Mouse (Mus musculus) MEL (cell line): ENCODE measurements at regions not wholly inside any gene's neighbourhood (a gene's known extent, or its start where the extent isn't known, plus 50 kb on each side); places are given as distances from the start of the nearest gene placed in this dataset.

Experiments
- DNase-seq: peaks from one replicate; pipeline ENCODE4 v3.0.0; 2011; ENCODE audit warnings: low read depth, low spot score
- H3K27ac ChIP-seq: 2 replicates; pipeline ENCODE4 v1.5.1; 2012; ENCODE audit warnings: low read depth, mild to moderate bottlenecking, control low read depth, low read length, moderate library complexity; ENCODE audit not compliant: control insufficient read depth
- H3K27me3 ChIP-seq, 2 experiments: fragments of 150-350 bp in 1 of 2; sonication (generic) in 1 of 2; 2 replicates each; pipeline ENCODE4 v1.6.1; 2012; ENCODE audit warnings: low read length in 2 of 2, mild to moderate bottlenecking in 2 of 2, improper control_type of control experiment in 1 of 2, moderate library complexity in 1 of 2; ENCODE audit not compliant: insufficient read depth in 2 of 2, control insufficient read depth in 1 of 2
- H3K36me3 ChIP-seq, 2 experiments: 2 replicates each; pipeline ENCODE4 v1.6.1; 2012 to 2014; ENCODE audit warnings: low read length in 2 of 2, improper control_type of control experiment in 1 of 2, inconsistent platforms in 1 of 2, mild to moderate bottlenecking in 1 of 2; ENCODE audit not compliant: insufficient read depth in 2 of 2, control insufficient read depth in 1 of 2
- H3K4me1 ChIP-seq, 2 experiments: fragments of 150-350 bp in 1 of 2; sonication (generic) in 1 of 2; 2 replicates each; pipeline ENCODE4 v1.6.1; 2012; ENCODE audit warnings: low read length in 2 of 2, improper control_type of control experiment in 1 of 2, mild to moderate bottlenecking in 1 of 2; ENCODE audit not compliant: insufficient read depth in 2 of 2, control insufficient read depth in 1 of 2
- H3K4me3 ChIP-seq, 2 experiments: fragments of 150-350 bp in 1 of 2; sonication (generic) in 1 of 2; 2 replicates each; pipeline ENCODE4 v1.5.1; 2012; ENCODE audit warnings: low read depth in 2 of 2, low read length in 2 of 2, mild to moderate bottlenecking in 2 of 2, moderate library complexity in 2 of 2, control low read depth in 1 of 2, improper control_type of control experiment in 1 of 2; ENCODE audit not compliant: control insufficient read depth in 1 of 2, insufficient read depth in 1 of 2
- H3K79me2 ChIP-seq: 2 replicates; pipeline ENCODE4 v1.6.1; 2012; ENCODE audit warnings: mild to moderate bottlenecking, low read length, moderate library complexity; ENCODE audit not compliant: control insufficient read depth, poor library complexity, insufficient read depth
- H3K9ac ChIP-seq: 2 replicates; pipeline ENCODE4 v1.6.1; 2012; ENCODE audit warnings: low read depth, mild to moderate bottlenecking, control low read depth, low read length, moderate library complexity; ENCODE audit not compliant: control insufficient read depth, poor library complexity, severe bottlenecking
- H3K9me3 ChIP-seq: fragments of 150-350 bp; sonication (generic); replicated peaks from 2 replicates; pipeline ENCODE4 v1.6.1; 2012; ENCODE audit warnings: mild to moderate bottlenecking, low read length, improper control_type of control experiment, moderate library complexity; ENCODE audit not compliant: insufficient read depth
- BHLHE40 ChIP-seq: IDR thresholded peaks from 2 replicates; pipeline ENCODE4 v1.6.1; 2012; ENCODE audit warnings: low read depth, mild to moderate bottlenecking, inconsistent platforms, low read length, improper control_type of control experiment, borderline replicate concordance
- CTCF ChIP-seq, 3 experiments: IDR thresholded peaks in 2 of 3; conservative IDR thresholded peaks in 1 of 3; 2 replicates each; pipeline ENCODE4 v1.5.1; 2011 to 2012; ENCODE audit warnings: low read length in 3 of 3, low read depth in 2 of 3, mild to moderate bottlenecking in 2 of 3, improper control_type of control experiment in 1 of 3, inconsistent platforms in 1 of 3, mixed read lengths in 1 of 3, moderate library complexity in 1 of 3; ENCODE audit not compliant: control insufficient read depth in 1 of 3, insufficient read depth in 1 of 3, poor library complexity in 1 of 3, severe bottlenecking in 1 of 3
- E2F4 ChIP-seq: IDR thresholded peaks from 2 replicates; pipeline ENCODE4 v1.6.1; 2011; ENCODE audit warnings: low read depth, low read length, improper control_type of control experiment, borderline replicate concordance
- ELF1 ChIP-seq: IDR thresholded peaks from 2 replicates; pipeline ENCODE4 v1.6.1; 2014; ENCODE audit warnings: low read depth, mild to moderate bottlenecking, inconsistent platforms, low read length, improper control_type of control experiment, moderate library complexity
- EP300 ChIP-seq, 2 experiments: IDR thresholded peaks; 2 replicates each; pipeline ENCODE4 v1.6.1; 2011; ENCODE audit warnings: improper control_type of control experiment in 2 of 2, low read length in 2 of 2, low read depth in 1 of 2, mild to moderate bottlenecking in 1 of 2
- ETS1 ChIP-seq: IDR thresholded peaks from 2 replicates; pipeline ENCODE4 v1.6.1; 2012; ENCODE audit warnings: low read depth, mild to moderate bottlenecking, inconsistent platforms, low read length, improper control_type of control experiment, moderate library complexity
- GABPA ChIP-seq: IDR thresholded peaks from 2 replicates; pipeline ENCODE4 v1.6.1; 2012; ENCODE audit warnings: low read depth, mild to moderate bottlenecking, inconsistent platforms, low read length, improper control_type of control experiment, moderate library complexity
- HCFC1 ChIP-seq: IDR thresholded peaks from 2 replicates; pipeline ENCODE4 v1.6.1; 2012; ENCODE audit warnings: low read depth, mild to moderate bottlenecking, inconsistent platforms, low read length, improper control_type of control experiment, moderate library complexity
- JUND ChIP-seq: IDR thresholded peaks from 2 replicates; pipeline ENCODE4 v1.6.1; 2011; ENCODE audit warnings: low read depth, mild to moderate bottlenecking, improper control_type of control experiment, low read length
- KAT2A ChIP-seq: conservative IDR thresholded peaks from 2 replicates; pipeline ENCODE4 v1.6.1; 2012; ENCODE audit warnings: low read depth, low read length, improper control_type of control experiment, inconsistent platforms
- MAX ChIP-seq: IDR thresholded peaks from 2 replicates; pipeline ENCODE4 v1.6.1; 2011; ENCODE audit warnings: low read length, improper control_type of control experiment
- MAZ ChIP-seq: IDR thresholded peaks from 2 replicates; pipeline ENCODE4 v1.6.1; 2012; ENCODE audit warnings: low read depth, mild to moderate bottlenecking, inconsistent platforms, low read length, improper control_type of control experiment
- MXI1 ChIP-seq: IDR thresholded peaks from 2 replicates; pipeline ENCODE4 v1.6.1; 2011; ENCODE audit warnings: mild to moderate bottlenecking, low read depth, low read length, improper control_type of control experiment
- MYB ChIP-seq: IDR thresholded peaks from 2 replicates; pipeline ENCODE4 v1.6.1; 2011; ENCODE audit warnings: mild to moderate bottlenecking, low read depth, low read length, improper control_type of control experiment
- MYC ChIP-seq: IDR thresholded peaks from 2 replicates; pipeline ENCODE4 v1.6.1; 2011; ENCODE audit warnings: low read depth, mild to moderate bottlenecking, low read length, improper control_type of control experiment, moderate library complexity
- NELFE ChIP-seq: IDR thresholded peaks from 2 replicates; pipeline ENCODE4 v1.6.1; 2011; ENCODE audit warnings: low read depth, low read length, improper control_type of control experiment
- NRF1 ChIP-seq: IDR thresholded peaks from 2 replicates; pipeline ENCODE4 v1.6.1; 2014; ENCODE audit warnings: low read depth, mild to moderate bottlenecking, inconsistent platforms, low read length, improper control_type of control experiment, moderate library complexity; ENCODE audit not compliant: poor library complexity, insufficient read depth, severe bottlenecking
- POLR2A ChIP-seq, 2 experiments: IDR thresholded peaks; 2 replicates each; pipeline ENCODE4 v1.6.1; 2011 to 2012; ENCODE audit warnings: low read length in 2 of 2, mild to moderate bottlenecking in 2 of 2, control low read depth in 1 of 2, improper control_type of control experiment in 1 of 2, low read depth in 1 of 2, moderate library complexity in 1 of 2; ENCODE audit not compliant: control insufficient read depth in 1 of 2, insufficient read depth in 1 of 2, poor library complexity in 1 of 2
- POLR2AphosphoS5 ChIP-seq: IDR thresholded peaks from 2 replicates; pipeline ENCODE4 v1.6.1; 2012; ENCODE audit warnings: low read depth, borderline replicate concordance, mild to moderate bottlenecking, inconsistent platforms, low read length, moderate library complexity, mixed read lengths
- RAD21 ChIP-seq: IDR thresholded peaks from 2 replicates; pipeline ENCODE4 v1.6.1; 2011; ENCODE audit warnings: mild to moderate bottlenecking, low read depth, low read length, improper control_type of control experiment
- RCOR1 ChIP-seq: IDR thresholded peaks from 2 replicates; pipeline ENCODE4 v1.6.1; 2012; ENCODE audit warnings: low read depth, mild to moderate bottlenecking, inconsistent platforms, low read length, improper control_type of control experiment
- SIN3A ChIP-seq: IDR thresholded peaks from 2 replicates; pipeline ENCODE4 v1.6.1; 2012; ENCODE audit warnings: low read length, improper control_type of control experiment, inconsistent platforms
- SMC3 ChIP-seq: IDR thresholded peaks from 2 replicates; pipeline ENCODE4 v1.6.1; 2011; ENCODE audit warnings: low read depth, low read length, improper control_type of control experiment
- TCF12 ChIP-seq: IDR thresholded peaks from 2 replicates; pipeline ENCODE4 v1.6.1; 2014; ENCODE audit warnings: low read depth, mild to moderate bottlenecking, inconsistent platforms, low read length, improper control_type of control experiment, moderate library complexity
- UBTF ChIP-seq: IDR thresholded peaks from 2 replicates; pipeline ENCODE4 v1.6.1; 2012; ENCODE audit warnings: low read depth, mild to moderate bottlenecking, inconsistent platforms, low read length, improper control_type of control experiment, moderate library complexity, borderline replicate concordance; ENCODE audit not compliant: insufficient read depth
- USF1 ChIP-seq: IDR thresholded peaks from 2 replicates; pipeline ENCODE4 v1.6.1; 2014; ENCODE audit warnings: low read depth, mild to moderate bottlenecking, inconsistent platforms, low read length, improper control_type of control experiment, moderate library complexity
- ZC3H11A ChIP-seq: IDR thresholded peaks from 2 replicates; pipeline ENCODE4 v1.6.1; 2012; ENCODE audit warnings: low read depth, mild to moderate bottlenecking, inconsistent platforms, low read length, improper control_type of control experiment
- ZMIZ1 ChIP-seq: IDR thresholded peaks from 2 replicates; pipeline ENCODE4 v1.6.1; 2012; ENCODE audit warnings: low read depth, mild to moderate bottlenecking, inconsistent platforms, low read length, improper control_type of control experiment, moderate library complexity
- ZNF384 ChIP-seq: IDR thresholded peaks from 2 replicates; pipeline ENCODE4 v1.6.1; 2012; ENCODE audit warnings: low read depth, mild to moderate bottlenecking, inconsistent platforms, low read length, improper control_type of control experiment

DNA sequence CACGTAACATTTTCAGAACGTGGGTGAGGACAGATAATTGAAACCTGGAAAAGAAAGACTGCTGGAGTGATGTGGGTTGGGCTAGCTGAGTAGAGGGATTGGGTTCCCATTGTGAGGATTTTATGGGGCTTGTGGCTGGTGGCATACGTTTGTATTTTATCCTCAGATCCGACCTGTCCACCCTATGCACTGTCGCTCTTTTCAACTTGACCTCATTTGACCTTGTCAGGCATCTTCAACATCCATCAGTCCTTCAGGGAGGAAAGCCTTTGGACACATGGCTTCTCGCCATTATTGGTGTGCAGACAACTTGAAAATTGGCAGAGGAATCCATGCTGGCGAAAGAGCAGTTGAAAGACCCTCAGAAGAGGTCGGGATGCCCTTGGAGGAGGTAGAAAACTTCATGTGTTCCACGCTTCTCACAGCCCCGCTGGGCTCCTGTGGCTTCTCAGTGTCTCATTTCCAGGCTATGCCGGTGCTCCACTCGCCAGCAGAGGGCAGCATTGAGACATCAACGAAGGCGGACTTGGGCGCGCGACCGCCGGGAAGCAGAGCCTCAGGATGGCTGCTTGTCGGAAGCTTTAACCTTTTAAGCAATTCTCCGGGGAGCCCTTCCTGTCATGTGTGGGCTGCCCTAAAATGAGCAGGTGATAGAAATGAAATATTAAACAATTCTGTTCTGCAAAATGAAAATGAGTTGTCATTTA, 896.8 kb upstream of the Car8 start:
- no peaks in the 10 kb centered on the region for H3K9me3 ChIP-seq
- H3K4me1 ChIP-seq: peaks cover 0 to 3% of the 10 kb centered on the region in 2 experiments; a peak in 1 of 4 replicates
- H3K36me3 ChIP-seq: no peaks in the 10 kb centered on the region
- no peak overlapping the region for H3K27ac ChIP-seq
- TF ChIP-seq JUND (no peak), ZMIZ1 (no peak), ETS1 (no peak), MAZ (no peak), E2F4 (no peak), MYC (no peak), ELF1 (no peak), USF1 (no peak), ZNF384 (no peak), KAT2A (no peak), BHLHE40 (no peak), ZC3H11A (peak; percentile 83), CTCF (IDR thresholded peaks at IDR 0.05 in 2 of 3, conservative IDR thresholded peaks at IDR 0.05 in 1 of 3; ENCODE audit: control insufficient read depth in 1 of 3, insufficient read depth in 1 of 3, low read depth in 2 of 3, low read length in 3 of 3, poor library complexity in 1 of 3, severe bottlenecking in 1 of 3) (peak; percentile 75 to 96 (median 87)), GABPA (no peak), POLR2AphosphoS5 (no peak), UBTF (no peak), SIN3A (no peak), MXI1 (no peak), RAD21 (peak; percentile 87), NELFE (no peak), MAX (no peak), HCFC1 (no peak), TCF12 (no peak), RCOR1 (no peak), MYB (no peak), POLR2A (IDR thresholded peaks at IDR 0.05; ENCODE audit: control insufficient read depth in 1 of 2, insufficient read depth in 1 of 2, low read depth in 1 of 2, low read length in 2 of 2, poor library complexity in 1 of 2) (no peak), NRF1 (no peak), EP300 (IDR thresholded peaks at IDR 0.05; ENCODE audit: low read depth in 1 of 2, low read length in 2 of 2) (no peak), SMC3 (peak; percentile 86)
- peak overlapping the region; percentile 59 to 75 for H3K4me3 ChIP-seq
- no peaks in the 10 kb centered on the region for H3K79me2 ChIP-seq
- H3K9ac ChIP-seq: peak overlapping the region; percentile 69
- no peaks in the 10 kb centered on the region; a peak in 1 of 4 replicates for H3K27me3 ChIP-seq
- peak; percentile 88 for DNase-seq
